Mouse (Mus musculus) MEL-GATA-1-ER (cell line): Measurements from ENCODE around the gene Meis1.

Experiments
- DNase-seq: peaks from one replicate; pipeline ENCODE4 v3.0.0-alpha.2; 2012; ENCODE audit warnings: low read depth; ENCODE audit errors: extremely low read depth

Meis1 gene

DNA sequence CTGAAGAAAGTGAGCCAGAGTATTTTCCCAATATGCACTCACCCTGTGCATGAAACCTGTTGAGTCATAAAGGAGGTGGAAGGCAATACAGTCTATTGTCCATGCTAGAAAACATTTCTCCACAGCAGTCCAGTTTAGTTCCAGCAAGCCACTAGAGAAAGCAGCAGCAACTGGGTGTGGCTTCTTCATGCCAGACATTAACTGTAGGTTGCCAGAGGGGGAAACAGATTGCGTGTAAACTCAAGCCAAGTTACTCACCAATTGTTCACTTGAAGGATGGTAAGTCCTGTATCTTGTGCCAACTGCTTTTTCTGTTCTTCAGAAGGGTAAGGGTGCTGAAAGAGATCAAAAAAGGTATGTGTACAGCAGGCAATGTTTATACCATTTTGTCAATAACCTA, 113.4 kb downstream of the Meis1 start:
- no peak for DNase-seq

- DNase-seq: no peak
Measured at GRCm38 (mm10) chr11:18904880-18905279, 113.9 kb downstream of the Meis1 start.

GRCm38 (mm10) chr11:18904285-18904684, 114.5 kb downstream of the Meis1 start:
- no peak for DNase-seq

DNA sequence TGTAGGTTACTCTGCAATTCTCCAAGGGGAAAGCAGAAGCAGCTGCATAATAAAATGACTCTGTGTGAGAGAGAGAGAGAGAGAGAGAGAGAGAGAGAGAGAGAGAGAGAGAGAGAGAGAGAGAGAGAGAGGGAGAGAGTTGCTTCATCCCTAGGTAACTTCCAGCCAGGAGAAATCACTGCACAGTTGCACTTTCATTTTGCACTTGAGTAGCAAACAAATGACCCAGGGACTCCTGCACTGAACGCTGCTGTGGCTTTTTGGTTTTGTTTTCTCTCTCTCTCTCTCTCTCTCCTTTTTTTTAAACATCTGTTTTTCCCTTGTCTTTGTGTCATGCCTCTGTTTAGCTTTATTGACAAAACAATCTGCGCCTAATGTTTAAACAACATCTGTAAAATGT, 118.3 kb downstream of the Meis1 start:
- no peak for DNase-seq

DNA sequence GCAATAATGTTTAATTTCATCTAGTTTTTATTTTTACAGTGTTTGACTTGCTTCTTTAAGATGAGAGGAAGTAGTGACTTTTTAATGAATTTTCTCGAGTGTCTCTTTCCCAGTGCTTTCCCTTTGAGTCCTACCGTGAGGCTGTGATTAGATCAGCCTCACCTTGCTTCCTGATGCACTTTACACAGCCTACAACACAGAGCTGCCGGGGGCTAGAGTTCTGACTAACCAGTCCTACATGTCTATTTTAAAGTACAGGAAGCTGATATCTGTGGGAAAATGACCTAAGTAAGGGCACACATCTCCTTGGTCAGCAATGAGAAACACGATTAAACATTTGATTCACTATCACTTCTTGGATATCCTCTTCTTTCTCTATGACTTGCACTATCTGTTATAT, 119.9 kb downstream of the Meis1 start:
- DNase-seq: no peak

- no peak for DNase-seq
Measured at GRCm38 (mm10) chr11:18897921-18898646, 120.7 kb downstream of the Meis1 start.

- peak; percentile 61 for DNase-seq
Measured at GRCm38 (mm10) chr11:18897250-18897649, 121.5 kb downstream of the Meis1 start.

GRCm38 (mm10) chr11:18892470-18892869, 126.3 kb downstream of the Meis1 start:
- no peak for DNase-seq

DNA sequence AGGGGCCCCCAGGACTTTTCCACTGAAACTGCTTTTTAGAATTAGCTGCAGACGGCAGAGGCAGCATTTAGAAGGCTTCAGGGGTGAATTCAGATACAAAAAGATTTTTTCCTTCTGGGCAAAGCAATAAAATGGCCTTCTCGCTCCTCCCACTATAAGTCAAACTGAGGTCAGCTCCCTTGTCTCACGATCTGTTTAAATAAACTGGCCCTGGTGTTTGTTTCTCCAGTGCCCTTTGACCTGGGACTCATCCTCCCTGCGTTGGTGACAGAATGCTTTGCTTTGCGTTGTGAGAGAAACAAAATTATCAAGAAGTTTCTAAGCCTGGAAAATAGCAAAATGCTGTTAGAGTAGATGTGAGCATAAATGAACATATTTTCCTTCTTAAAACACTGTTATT, 129.6 kb downstream of the Meis1 start:
- no peak for DNase-seq

DNA sequence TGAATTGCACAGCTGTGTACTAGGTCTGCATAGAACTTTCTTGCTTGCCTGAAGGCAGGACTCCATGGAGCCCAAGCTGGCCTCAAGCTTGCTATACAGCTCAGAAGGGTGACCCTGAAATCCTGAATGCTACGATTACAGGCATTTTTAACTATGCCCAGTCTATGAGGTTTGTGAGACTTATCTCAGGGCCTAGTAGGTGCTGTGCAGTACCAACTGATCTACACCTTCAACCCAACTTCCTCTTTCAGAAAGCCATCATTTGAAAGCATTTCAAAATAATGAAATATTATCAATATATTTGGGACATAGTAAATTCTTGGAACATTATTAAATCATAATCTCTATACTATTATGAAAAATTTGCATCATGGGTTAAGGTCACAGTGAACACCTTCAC, 130.1 kb downstream of the Meis1 start:
- no peak for DNase-seq

DNA sequence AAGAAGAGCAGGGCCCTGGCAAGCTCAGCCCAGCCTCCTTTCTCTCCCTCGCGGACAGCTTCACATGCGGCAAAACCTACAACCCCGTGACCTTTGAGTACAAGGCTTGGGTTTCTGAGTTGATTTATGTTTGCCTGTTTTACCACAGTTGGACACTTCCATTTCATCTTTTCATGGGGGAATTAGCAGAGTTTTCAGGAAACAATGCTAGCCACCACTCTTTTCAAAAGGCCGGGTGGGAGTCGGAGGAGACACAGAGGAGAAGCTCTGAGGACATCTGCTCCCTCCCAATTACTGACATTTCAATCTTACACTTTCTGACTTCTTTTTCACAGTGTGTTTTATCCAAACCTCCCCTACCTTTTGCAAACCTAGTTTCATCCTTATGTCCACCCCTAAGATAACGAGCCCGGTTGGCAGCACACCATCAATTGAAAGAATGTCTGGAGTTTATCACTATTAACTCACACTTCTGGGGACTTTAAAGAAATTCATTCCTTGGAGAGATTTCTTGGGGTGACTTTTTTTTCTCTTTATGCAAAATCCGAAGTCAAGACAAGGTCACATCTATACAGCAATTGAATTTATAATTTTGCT, 133.0 kb downstream of the Meis1 start:
- DNase-seq: no peak

GRCm38 (mm10) chr11:18885036-18885728, 133.6 kb downstream of the Meis1 start:
- DNase-seq: no peak

DNA sequence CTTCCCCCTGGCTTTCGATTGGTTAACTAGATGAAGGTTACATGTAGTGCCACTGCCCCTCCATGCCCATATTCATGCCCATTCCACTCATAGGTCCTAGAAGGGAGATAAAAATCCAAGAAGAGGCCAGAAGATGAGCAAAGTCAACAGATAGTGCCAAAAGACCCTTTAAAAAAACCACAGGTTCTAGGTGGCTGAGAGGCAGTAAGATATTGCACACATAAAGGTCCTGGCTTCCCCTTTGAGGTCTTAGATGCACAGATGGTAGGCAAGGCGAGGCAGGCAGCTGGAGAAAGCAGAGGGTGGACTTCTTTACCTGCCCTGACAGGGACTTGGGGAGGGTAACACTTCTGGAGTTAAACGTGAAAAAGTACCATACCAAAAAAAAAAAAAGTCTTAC, 134.8 kb downstream of the Meis1 start:
- no peak for DNase-seq

GRCm38 (mm10) chr11:18883507-18883881, 135.3 kb downstream of the Meis1 start:
- DNase-seq: no peak

DNA sequence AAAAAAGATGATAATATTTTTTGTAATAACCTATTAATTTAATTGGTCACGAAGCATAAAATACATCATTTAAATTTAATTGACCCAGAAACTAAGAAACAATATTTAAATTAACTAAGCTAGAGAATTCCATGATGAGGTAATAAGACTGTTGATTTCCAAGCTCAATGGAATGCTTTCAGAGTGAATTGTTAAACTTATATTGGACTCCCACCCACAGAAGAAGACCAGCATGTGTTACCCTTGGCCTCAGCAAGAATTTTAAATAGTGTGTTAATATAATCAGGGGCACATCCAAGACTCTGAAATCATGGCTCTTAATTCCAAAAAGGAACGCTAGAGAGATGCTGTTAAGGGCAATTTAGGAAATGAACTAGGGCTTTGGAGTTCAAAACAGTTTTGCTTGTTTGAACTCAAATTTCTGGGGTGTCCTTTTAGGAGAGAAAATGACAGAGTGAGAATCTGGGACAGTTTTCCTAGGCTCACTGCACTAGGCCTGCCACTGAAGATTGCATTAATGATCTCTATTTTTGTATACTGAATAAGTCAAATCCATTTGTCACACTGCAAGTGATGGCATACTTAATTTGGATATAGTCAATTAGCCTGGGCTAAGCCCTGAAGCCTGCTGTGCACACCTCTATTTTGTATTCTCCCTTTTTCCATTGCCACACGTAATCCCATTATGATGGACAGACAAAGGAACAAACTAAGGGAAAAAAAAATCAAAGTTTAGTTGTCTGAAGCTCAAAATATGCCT, 135.9 kb downstream of the Meis1 start:
- no peak for DNase-seq

DNA sequence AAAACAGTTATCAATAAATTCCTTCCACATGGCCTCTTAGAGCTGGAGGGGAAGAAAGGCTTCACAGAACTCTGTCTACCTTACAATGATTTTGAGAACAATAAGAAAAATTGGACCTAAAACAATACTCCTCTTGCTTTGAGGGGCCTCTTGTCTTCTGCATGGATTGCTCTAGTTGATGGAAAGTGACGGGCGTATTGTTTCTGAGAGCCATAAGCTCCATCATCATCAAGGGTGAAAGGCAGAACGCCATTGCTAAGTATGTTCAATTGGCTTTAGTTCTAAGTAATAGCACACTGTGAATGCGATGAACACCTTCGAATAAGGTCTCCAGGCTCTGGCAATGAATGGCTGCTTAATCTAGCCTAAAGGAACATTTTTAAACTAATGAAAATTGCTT, 136.5 kb downstream of the Meis1 start:
- no peak for DNase-seq

- DNase-seq: no peak
Measured at GRCm38 (mm10) chr11:18880806-18881205, 138.0 kb downstream of the Meis1 start.

GRCm38 (mm10) chr11:18879456-18879818, 139.3 kb downstream of the Meis1 start:
- DNase-seq: no peak

DNA sequence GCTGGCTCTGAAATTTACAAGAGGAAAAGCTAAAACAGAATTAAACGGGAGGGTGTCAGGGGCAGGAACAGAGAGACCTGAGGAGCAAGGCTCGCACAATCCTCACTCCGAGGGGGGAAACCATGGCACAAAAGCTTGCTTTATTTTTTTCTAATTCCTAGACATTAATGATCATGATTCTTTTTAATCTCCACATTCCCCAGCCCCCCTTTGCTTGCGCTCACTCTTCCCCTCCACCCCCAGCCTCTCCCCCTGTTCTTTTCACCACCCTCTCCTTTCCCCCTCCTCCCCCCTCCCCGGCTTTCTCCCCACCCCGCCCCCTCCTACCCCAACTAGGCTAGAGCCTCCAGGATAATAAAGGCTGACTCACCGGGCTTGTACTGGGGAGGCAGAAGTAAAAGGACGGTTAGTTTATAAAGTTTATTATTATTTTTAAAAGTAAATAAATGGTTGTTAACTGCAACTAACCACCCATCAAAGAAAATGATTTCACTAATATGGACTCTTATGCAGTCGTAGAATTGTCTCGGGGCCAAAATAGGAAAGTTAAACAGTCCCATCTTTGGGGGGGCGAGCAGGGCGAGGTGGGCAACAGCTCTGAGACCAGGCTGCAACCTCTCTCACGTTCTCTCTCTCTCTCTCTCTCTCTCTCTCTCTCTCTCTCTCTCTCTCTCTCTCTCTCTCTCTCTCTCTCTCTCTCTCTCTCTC, 139.9 kb downstream of the Meis1 start:
- no peak for DNase-seq

- peak; percentile 62 for DNase-seq
Measured at GRCm38 (mm10) chr11:18878016-18878415, 140.8 kb downstream of the Meis1 start.

DNA sequence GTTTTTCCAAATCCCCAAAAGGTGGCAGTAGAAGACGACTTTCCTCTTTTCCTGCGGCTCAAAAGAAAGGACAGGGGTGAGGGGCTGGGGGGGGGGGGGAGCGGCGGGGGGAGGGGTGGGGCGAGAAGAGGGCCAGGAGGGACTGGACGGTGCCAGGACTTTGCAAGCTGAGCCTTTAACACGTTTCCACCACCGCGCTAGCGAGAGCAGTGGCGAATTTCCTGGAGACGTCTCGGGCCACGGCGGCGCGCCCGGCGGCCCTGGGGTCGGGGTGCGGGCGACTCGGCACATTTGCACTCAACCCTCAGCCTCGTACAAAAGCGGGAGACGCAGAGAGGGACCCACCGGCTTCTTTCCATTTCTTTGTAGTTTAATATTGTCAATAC, 141.2 kb downstream of the Meis1 start:
- no peak for DNase-seq
